8 mouse cellular contexts compared by ENCODE assay signal in the genomic region with DNA sequence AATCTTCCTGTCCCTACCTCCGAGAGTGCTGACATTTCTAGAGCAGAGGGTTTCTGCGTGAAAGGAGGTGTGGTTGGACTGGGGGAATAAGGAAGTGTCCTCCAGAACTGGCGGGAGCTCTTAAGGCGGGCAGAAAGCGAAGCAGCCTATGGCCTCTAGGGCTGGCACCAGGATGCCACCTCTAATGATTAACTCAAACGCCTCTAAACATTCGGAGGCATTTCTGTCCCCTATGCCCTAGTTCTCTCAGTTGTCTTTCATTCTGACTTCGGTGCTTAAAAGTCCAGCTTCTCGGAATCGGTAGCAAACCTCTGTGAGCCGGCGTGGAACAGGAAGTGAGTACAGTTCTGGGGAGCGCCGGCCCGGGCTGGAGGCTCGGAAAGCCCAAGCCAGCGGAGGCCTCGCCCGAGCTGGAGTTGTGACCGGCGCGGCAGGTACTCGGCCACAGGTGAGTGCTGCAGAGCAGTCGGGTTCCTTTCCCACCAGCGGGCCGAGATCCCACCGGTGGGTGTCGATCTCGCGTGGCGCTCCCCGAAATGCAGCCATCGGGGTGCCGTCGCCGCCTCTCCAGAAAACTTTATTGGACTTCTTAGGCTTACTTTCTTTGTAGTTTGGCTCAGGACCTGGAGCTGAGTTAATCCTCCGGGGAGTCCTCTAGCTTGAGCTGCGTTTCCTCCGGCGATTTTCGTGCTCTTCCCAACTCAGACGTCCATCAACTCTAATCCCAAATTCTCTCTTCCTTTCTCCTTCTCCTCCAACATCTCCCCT. TPM values are rescaled to one million over a fixed set of nuclear protein-coding genes. Genes with fewer than 3 reads are reported as not detected.
A peak's percentile ranks its signal among the peaks of the same experiment; 100 is the strongest.
DNase-seq lines count a peak whose midpoint lies in the region; ATAC-seq lines count a peak whose summit lies in the region.

Gene Casp8 (plus strand): TSS at position 84 of the 768 bp plus-strand sequence.

- H3K4me1 ChIP-seq in forebrain, embryonic 10.5 days: peaks cover 20% of the 10 kb centered on the region
- no peaks in the 10 kb centered on the region for H3K4me1 ChIP-seq in limb, embryonic 11.5 days (ENCODE audit: control insufficient read depth, insufficient read depth, low read length)
- peaks cover 11% of the 10 kb centered on the region for H3K4me1 ChIP-seq in midbrain, embryonic 12.5 days
- H3K4me1 ChIP-seq in stomach, embryonic 14.5 days (ENCODE audit: control insufficient read depth, insufficient read depth, low read length): no peaks in the 10 kb centered on the region

- H3K4me3 ChIP-seq in forebrain, embryonic 10.5 days: peak within 1 kb of the TSS; percentile 64
- H3K4me3 ChIP-seq in limb, embryonic 11.5 days (ENCODE audit: low read depth, low read length): peak within 1 kb of the TSS; percentile 41
- H3K4me3 ChIP-seq in midbrain, embryonic 12.5 days: peak within 1 kb of the TSS; percentile 50
- H3K4me3 ChIP-seq in stomach, embryonic 14.5 days (ENCODE audit: low read depth, low read length): peak within 1 kb of the TSS; percentile 64

- peak; percentile 67; the same call in 1 of the 2 replicates for ATAC-seq in limb, embryonic 11.5 days (ENCODE audit: insufficient number of reproducible peaks, low FRiP score, low TSS enrichment, low read depth)
- ATAC-seq in midbrain, embryonic 12.5 days (ENCODE audit: low FRiP score, low read depth): no peak
- peak; percentile 92 for ATAC-seq in stomach, embryonic 14.5 days (ENCODE audit: insufficient number of reproducible peaks, insufficient read depth, low FRiP score, low read depth)

- 0 out of 2 replicates have a peak, but pooled peaks cover 3% of the 10 kb centered on the region for H3K36me3 ChIP-seq in forebrain, embryonic 10.5 days (replicated peaks)
- 0 out of 2 replicates have a peak, but pooled peaks cover 3% of the 10 kb centered on the region for H3K36me3 ChIP-seq in limb, embryonic 11.5 days (ENCODE audit: control insufficient read depth, insufficient read depth, low read length)
- no peaks in the 10 kb centered on the region for H3K36me3 ChIP-seq in midbrain, embryonic 12.5 days
- no peaks in the 10 kb centered on the region for H3K36me3 ChIP-seq in stomach, embryonic 14.5 days (ENCODE audit: control insufficient read depth, insufficient read depth, low read length)

- no peaks in the 10 kb centered on the region for H3K9me3 ChIP-seq in forebrain, embryonic 10.5 days
- H3K9me3 ChIP-seq in limb, embryonic 11.5 days (ENCODE audit: control insufficient read depth, low read length): no peaks in the 10 kb centered on the region
- no peaks in the 10 kb centered on the region for H3K9me3 ChIP-seq in midbrain, embryonic 12.5 days
- H3K9me3 ChIP-seq in stomach, embryonic 14.5 days (ENCODE audit: control insufficient read depth, low read depth, low read length): no peaks in the 10 kb centered on the region

- H3K27ac ChIP-seq in forebrain, embryonic 10.5 days: peak within 1 kb of the TSS; percentile 83
- no peak within 1 kb of the TSS for H3K27ac ChIP-seq in limb, embryonic 11.5 days (replicated peaks; ENCODE audit: low read depth, low read length)
- no peak within 1 kb of the TSS for H3K27ac ChIP-seq in midbrain, embryonic 12.5 days (replicated peaks)
- peak within 1 kb of the TSS; percentile 90 for H3K27ac ChIP-seq in stomach, embryonic 14.5 days (ENCODE audit: low read length)

- peak within 1 kb of the TSS; percentile 63 for H3K9ac ChIP-seq in limb, embryonic 11.5 days (ENCODE audit: low read length)
- peak within 1 kb of the TSS; percentile 62 for H3K9ac ChIP-seq in midbrain, embryonic 12.5 days (replicated peaks)
- H3K9ac ChIP-seq in stomach, embryonic 14.5 days (replicated peaks; ENCODE audit: low read depth, low read length): peak within 1 kb of the TSS; percentile 66

- WGBS in forebrain, embryonic 10.5 days: 1% methylated on average over 42 of the region's 42 CpGs
- under 1% methylated on average over 42 of the region's 42 CpGs for WGBS in limb, embryonic 11.5 days
- WGBS in midbrain, embryonic 12.5 days: under 1% methylated on average over 42 of the region's 42 CpGs
- WGBS in stomach, embryonic 14.5 days: 1% methylated on average over 42 of the region's 42 CpGs

- H3K27me3 ChIP-seq in forebrain, embryonic 10.5 days (ENCODE audit: poor library complexity, severe bottlenecking): peaks cover 17% of the 10 kb centered on the region
- no peaks in the 10 kb centered on the region for H3K27me3 ChIP-seq in limb, embryonic 11.5 days (ENCODE audit: control insufficient read depth, insufficient read depth, low read length)
- peaks cover 8% of the 10 kb centered on the region; the same call in 1 of the 2 replicates for H3K27me3 ChIP-seq in midbrain, embryonic 12.5 days
- H3K27me3 ChIP-seq in stomach, embryonic 14.5 days (ENCODE audit: control insufficient read depth, insufficient read depth, low read length): no peaks in the 10 kb centered on the region

- H3K4me2 ChIP-seq in limb, embryonic 11.5 days (ENCODE audit: low read depth, severe bottlenecking): peak within 1 kb of the TSS; percentile 60
- peak within 1 kb of the TSS; percentile 85 for H3K4me2 ChIP-seq in midbrain, embryonic 12.5 days (replicated peaks)
- peak within 1 kb of the TSS; percentile 67 for H3K4me2 ChIP-seq in stomach, embryonic 14.5 days (replicated peaks; ENCODE audit: low read depth, low read length)

- DNase-seq in CD8-positive naive resting alpha-beta T cell, adult 2 months (ENCODE audit: low read depth in 2 of 2, low spot score in 2 of 2): peak; percentile 41 to 46
- DNase-seq in adrenal gland, postnatal 10 days: peak; percentile 74
- DNase-seq in forebrain, embryonic 10.5 days (ENCODE audit: extremely low spot score, low spot score): peak; percentile 36
- peak; percentile 58 for DNase-seq in heart, postnatal 4 days
- peak; percentile 68 for DNase-seq in limb, embryonic 11.5 days (ENCODE audit: low spot score)
- DNase-seq in right cerebral cortex, adult 2 months (ENCODE audit: low spot score in 2 of 2): no peak

RNA-seq across cellular contexts. Expression of gene Casp8, which starts in this region (rescaled TPM):
- 10 to 100 TPM; 25.9 to 26.3 TPM for total RNA-seq in adrenal gland, postnatal 10 days (2021)
- 9.2 and 10.8 TPM in 2 replicates for polyA plus RNA-seq in forebrain, embryonic 10.5 days (2016; fragmentation: Nextera tagmentation; extraction: Ambion mirVana)
- total RNA-seq in heart, postnatal 4 days (2021): 10 to 100 TPM; 15.7 to 16.5 TPM
- polyA plus RNA-seq in limb, embryonic 11.5 days (2014; fragmentation: Nextera tagmentation; extraction: Ambion mirVana): 18.8 and 18.9 TPM in 2 replicates
- 10.8 and 11.8 TPM in 2 replicates for polyA plus RNA-seq in midbrain, embryonic 12.5 days (2016; fragmentation: Nextera tagmentation; extraction: Ambion mirVana)
- polyA plus RNA-seq in stomach, embryonic 14.5 days (2014; fragmentation: Nextera tagmentation; extraction: Ambion mirVana): 40.3 and 42.2 TPM in 2 replicates

Comparison
In these comparisons a context has a peak if more than half of its experiments do, and no peak if none do; other contexts are left out.
1. DNase-seq: peak in CD8-positive naive resting alpha-beta T cell, adult 2 months (2 of 2), adrenal gland, postnatal 10 days (single experiment), forebrain, embryonic 10.5 days (single experiment), heart, postnatal 4 days (single experiment) and limb, embryonic 11.5 days (single experiment); none in right cerebral cortex, adult 2 months (0 of 2).
2. H3K27ac ChIP-seq: peak in forebrain, embryonic 10.5 days (single experiment) and stomach, embryonic 14.5 days (single experiment); none in limb, embryonic 11.5 days (single experiment) and midbrain, embryonic 12.5 days (single experiment).
3. Peak in every context shown above with its lines, with median percentiles within 50 percentile points of each other: H3K4me3 ChIP-seq, H3K4me2 ChIP-seq and H3K9ac ChIP-seq.